Mouse (Mus musculus): ENCODE data around the gene Ptn. TPM values are rescaled to one million over a fixed set of nuclear protein-coding genes. Genes with fewer than 3 reads are reported as not detected.

The Ptn gene
- total RNA-seq (2014; fragmentation: Nextera tagmentation) (not detected in 2 replicates), total RNA-seq (2017) (not detected in 2 replicates)

- ATAC-seq (replicated peaks; ENCODE audit: poor library complexity, severe bottlenecking): no peak; the same call in 1 of the 2 replicates
Observed at GRCm38 (mm10) chr6:36809747-36810285, at the start of gene Ptn. Gene Ptn, minus strand, starts transcription at chr6:36810220.

- no peak for ATAC-seq (replicated peaks; ENCODE audit: poor library complexity, severe bottlenecking)
Observed at GRCm38 (mm10) chr6:36858258-36859041, 48.4 kb upstream of the Ptn start.

GRCm38 (mm10) chr6:36857627-36858257, 47.7 kb upstream of the Ptn start:
- no peak for ATAC-seq (replicated peaks; ENCODE audit: poor library complexity, severe bottlenecking)

GRCm38 (mm10) chr6:36850422-36851129, 40.6 kb upstream of the Ptn start:
- ATAC-seq (replicated peaks; ENCODE audit: poor library complexity, severe bottlenecking): no peak

GRCm38 (mm10) chr6:36845288-36845687, 35.3 kb upstream of the Ptn start:
- ATAC-seq (replicated peaks; ENCODE audit: poor library complexity, severe bottlenecking): no peak

GRCm38 (mm10) chr6:36844258-36844657, 34.2 kb upstream of the Ptn start:
- ATAC-seq (replicated peaks; ENCODE audit: poor library complexity, severe bottlenecking): no peak

GRCm38 (mm10) chr6:36843031-36843488, 33.0 kb upstream of the Ptn start:
- ATAC-seq (replicated peaks; ENCODE audit: poor library complexity, severe bottlenecking): no peak

- no peak for ATAC-seq (replicated peaks; ENCODE audit: poor library complexity, severe bottlenecking)
Observed at GRCm38 (mm10) chr6:36842101-36842922, 32.3 kb upstream of the Ptn start.

GRCm38 (mm10) chr6:36841701-36842100, 31.7 kb upstream of the Ptn start:
- no peak for ATAC-seq (replicated peaks; ENCODE audit: poor library complexity, severe bottlenecking)

GRCm38 (mm10) chr6:36841174-36841573, 31.2 kb upstream of the Ptn start:
- ATAC-seq (replicated peaks; ENCODE audit: poor library complexity, severe bottlenecking): no peak

- no peak for ATAC-seq (replicated peaks; ENCODE audit: poor library complexity, severe bottlenecking)
Observed at GRCm38 (mm10) chr6:36838747-36839146, 28.7 kb upstream of the Ptn start.

- ATAC-seq (replicated peaks; ENCODE audit: poor library complexity, severe bottlenecking): no peak
Observed at GRCm38 (mm10) chr6:36835351-36835750, 25.3 kb upstream of the Ptn start.

- ATAC-seq (replicated peaks; ENCODE audit: poor library complexity, severe bottlenecking): no peak
Observed at GRCm38 (mm10) chr6:36834695-36835265, 24.8 kb upstream of the Ptn start.

- no peak for ATAC-seq (replicated peaks; ENCODE audit: poor library complexity, severe bottlenecking)
Observed at GRCm38 (mm10) chr6:36832681-36833080, 22.7 kb upstream of the Ptn start.

- ATAC-seq (replicated peaks; ENCODE audit: poor library complexity, severe bottlenecking): no peak
Observed at GRCm38 (mm10) chr6:36832207-36832606, 22.2 kb upstream of the Ptn start.

GRCm38 (mm10) chr6:36830371-36830925, 20.4 kb upstream of the Ptn start:
- no peak for ATAC-seq (replicated peaks; ENCODE audit: poor library complexity, severe bottlenecking)

GRCm38 (mm10) chr6:36819784-36820050, 9.7 kb upstream of the Ptn start:
- ATAC-seq (replicated peaks; ENCODE audit: poor library complexity, severe bottlenecking): no peak

- no peak for ATAC-seq (replicated peaks; ENCODE audit: poor library complexity, severe bottlenecking)
Observed at GRCm38 (mm10) chr6:36819019-36819783, 9.2 kb upstream of the Ptn start.

Data from granulocyte monocyte progenitor cell, adult 5-6 weeks (primary cell).